Comparison of ENCODE assay signal across 25 mouse cellular contexts in genomic region chr4:72087811-72088210, GRCm38 (mm10).
DNase-seq lines count a peak whose midpoint lies in the region; ATAC-seq and TF ChIP-seq lines count a peak whose summit lies in the region.
"Had no signal": no experiment of that assay in that cellular context is flagged by ENCODE, and none has a peak within 500 bp of the region (broad histone marks: within the 10 kb centered on the region; RNA-seq: fewer than 3 reads in every experiment).

No protein-coding gene starts in this region.

- no peaks in the 10 kb centered on the region for H3K9me3 ChIP-seq in kidney, embryonic 14.5 days (ENCODE audit: control insufficient read depth, low read length)
- H3K9me3 ChIP-seq in kidney, postnatal 0 days (replicated peaks; ENCODE audit: low read length): no peaks in the 10 kb centered on the region
- H3K9me3 ChIP-seq: forebrain, embryonic 10.5 days; forebrain, embryonic 13.5 days; heart, embryonic 10.5 days; heart, embryonic 13.5 days had no signal

- peak; percentile 33 for DNase-seq in kidney, adult 2 months
- peak; percentile 82 for DNase-seq in kidney, postnatal 0 days (ENCODE audit: low spot score)
- DNase-seq in kidney, adult 11 months: no peak
- DNase-seq in kidney, postnatal 14 days: peak; percentile 29
- DNase-seq in layer of hippocampus, adult 8-10 months (ENCODE audit: low spot score in 2 of 2): no peak
- DNase-seq: adrenal gland, adult 8-10 months; adrenal gland, postnatal 25 days; cerebellum, adult 11-12 months; cerebellum, adult 8-10 months; cerebellum, postnatal 10 days; cerebellum, postnatal 36 days; embryo, embryonic 11 days; gastrocnemius, postnatal 10 days; gastrocnemius, postnatal 36 days; heart, adult 2 months; heart, postnatal 14 days; heart, postnatal 4 days had no signal

- no peak for TF ChIP-seq POLR2A in kidney, adult 2 months (IDR thresholded peaks at IDR 0.05; ENCODE audit: low read depth, low read length)

- no peaks in the 10 kb centered on the region for H3K4me1 ChIP-seq in kidney, adult 2 months (ENCODE audit: control insufficient read depth, insufficient read depth, low read length)
- H3K4me1 ChIP-seq in kidney, embryonic 14.5 days (ENCODE audit: control insufficient read depth, insufficient read depth, low read length): no peaks in the 10 kb centered on the region
- no peaks in the 10 kb centered on the region for H3K4me1 ChIP-seq in kidney, postnatal 0 days (replicated peaks; ENCODE audit: insufficient read depth, low read length)
- H3K4me1 ChIP-seq: forebrain, embryonic 10.5 days; forebrain, embryonic 13.5 days; heart, embryonic 10.5 days; heart, embryonic 13.5 days had no signal

- no peak overlapping the region for H3K4me2 ChIP-seq in kidney, embryonic 14.5 days (replicated peaks; ENCODE audit: low read depth, low read length)
- no peak overlapping the region for H3K4me2 ChIP-seq in kidney, postnatal 0 days (ENCODE audit: low read length)
- H3K4me2 ChIP-seq: forebrain, embryonic 13.5 days; heart, embryonic 13.5 days; hindbrain, embryonic 14.5 days had no signal

- no peak overlapping the region for H3K4me3 ChIP-seq in kidney, adult 2 months (ENCODE audit: insufficient read depth, low read depth, low read length)
- no peak overlapping the region for H3K4me3 ChIP-seq in kidney, embryonic 14.5 days (ENCODE audit: low read length)
- no peak overlapping the region for H3K4me3 ChIP-seq in kidney, postnatal 0 days (replicated peaks; ENCODE audit: low read depth, low read length)
- H3K4me3 ChIP-seq: forebrain, embryonic 10.5 days; forebrain, embryonic 13.5 days; heart, adult 2 months; heart, embryonic 10.5 days; heart, embryonic 13.5 days had no signal

- ATAC-seq in kidney, embryonic 14.5 days (ENCODE audit: low FRiP score, low TSS enrichment): no peak
- ATAC-seq in kidney, postnatal 0 days (replicated peaks; ENCODE audit: low FRiP score, low read depth): no peak
- ATAC-seq: activated CD4-positive, CD25-positive, alpha-beta regulatory T cell, adult 4 months; forebrain, embryonic 13.5 days; forebrain, embryonic 16.5 days had no signal

- WGBS in kidney, adult 2 months: 76% methylated on average over 4 of the region's 4 CpGs
- 48% methylated on average over 4 of the region's 4 CpGs for WGBS in kidney, embryonic 14.5 days
- 53% methylated on average over 4 of the region's 4 CpGs for WGBS in kidney, postnatal 0 days

- no peak overlapping the region for H3K27ac ChIP-seq in kidney, adult 2 months (ENCODE audit: insufficient read depth, low read depth, low read length)
- no peak overlapping the region for H3K27ac ChIP-seq in kidney, embryonic 14.5 days (ENCODE audit: low read depth, low read length)
- H3K27ac ChIP-seq in kidney, postnatal 0 days: no peak overlapping the region
- H3K27ac ChIP-seq: forebrain, embryonic 10.5 days; forebrain, embryonic 13.5 days; heart, adult 2 months; heart, embryonic 10.5 days; heart, embryonic 13.5 days; hindbrain, embryonic 14.5 days had no signal

- H3K36me3 ChIP-seq in kidney, adult 2 months (ENCODE audit: control insufficient read depth, insufficient read depth, low read length): no peaks in the 10 kb centered on the region
- no peaks in the 10 kb centered on the region for H3K36me3 ChIP-seq in kidney, embryonic 14.5 days (ENCODE audit: control insufficient read depth, insufficient read depth, low read length)
- no peaks in the 10 kb centered on the region for H3K36me3 ChIP-seq in kidney, postnatal 0 days (ENCODE audit: insufficient read depth, low read length)
- H3K36me3 ChIP-seq: forebrain, embryonic 10.5 days; heart, embryonic 10.5 days; heart, embryonic 13.5 days had no signal

- TF ChIP-seq CTCF in kidney, adult 2 months (conservative IDR thresholded peaks at IDR 0.05; ENCODE audit: insufficient read depth, insufficient read length, low read depth, low read length): no peak
- no peak for TF ChIP-seq CTCF in kidney, postnatal 0 days (IDR thresholded peaks at IDR 0.05; ENCODE audit: low read depth)

- H3K27me3 ChIP-seq in kidney, adult 2 months (replicated peaks; ENCODE audit: control insufficient read depth, insufficient read depth, low read length): no peaks in the 10 kb centered on the region
- H3K27me3 ChIP-seq in kidney, embryonic 14.5 days (ENCODE audit: control insufficient read depth, insufficient read depth, low read length): no peaks in the 10 kb centered on the region
- no peaks in the 10 kb centered on the region for H3K27me3 ChIP-seq in kidney, postnatal 0 days (ENCODE audit: insufficient read depth, low read length)
- H3K27me3 ChIP-seq: forebrain, embryonic 13.5 days; heart, embryonic 13.5 days had no signal

- no peak overlapping the region for H3K9ac ChIP-seq in kidney, embryonic 14.5 days (ENCODE audit: low read depth, low read length)
- H3K9ac ChIP-seq in kidney, postnatal 0 days (ENCODE audit: low read depth, low read length): no peak overlapping the region
- H3K9ac ChIP-seq: forebrain, embryonic 13.5 days; heart, embryonic 13.5 days; hindbrain, embryonic 14.5 days had no signal

Comparison
In these comparisons a context has a peak if more than half of its experiments do, and no peak if none do; other contexts are left out.
1. DNase-seq: peak in kidney, adult 2 months (single experiment), kidney, postnatal 0 days (single experiment) and kidney, postnatal 14 days (single experiment); none in kidney, adult 11 months (single experiment) and layer of hippocampus, adult 8-10 months (0 of 2).